Mouse (Mus musculus) stomach, postnatal 0 days (tissue): ENCODE results near the gene Mcoln1. TPM values are rescaled to one million over a fixed set of nuclear protein-coding genes. Genes with fewer than 3 reads are reported as not detected.

Source experiments
- ATAC-seq: fragments of 200-750 bp; cut with Nextera tagmentation; 2 replicates; pipeline ENCODE4 v1.8.0; 2017; ENCODE audit not compliant: low FRiP score, low TSS enrichment
- DNase-seq: peaks from one replicate; pipeline ENCODE4 v3.0.0-alpha.2; 2016; ENCODE audit warnings: low spot score
- H3K27ac ChIP-seq: fragments of 300-500 bp; sonication (generic); replicated peaks from 2 replicates; pipeline ENCODE4 v1.5.1; 2014; ENCODE audit warnings: mild to moderate bottlenecking, control low read depth
- H3K27me3 ChIP-seq: fragments of 300-500 bp; sonication (generic); 2 replicates; pipeline ENCODE4 v1.6.1; 2014; ENCODE audit warnings: low read length; ENCODE audit not compliant: control insufficient read depth, insufficient read depth
- H3K36me3 ChIP-seq: fragments of 300-500 bp; sonication (generic); 2 replicates; pipeline ENCODE4 v1.6.1; 2014; ENCODE audit warnings: low read length, mixed read lengths; ENCODE audit not compliant: control insufficient read depth, insufficient read depth
- H3K4me1 ChIP-seq: fragments of 300-500 bp; sonication (generic); replicated peaks from 2 replicates; pipeline ENCODE4 v1.6.1; 2014; ENCODE audit warnings: antibody characterized with exemption; ENCODE audit not compliant: control insufficient read depth, insufficient read depth
- H3K4me2 ChIP-seq: fragments of 300-500 bp; sonication (generic); replicated peaks from 2 replicates; pipeline ENCODE4 v1.6.1; 2014; ENCODE audit warnings: low read depth, mild to moderate bottlenecking, control low read depth, moderate library complexity
- H3K4me3 ChIP-seq: fragments of 300-500 bp; sonication (generic); 2 replicates; pipeline ENCODE4 v1.5.1; 2014; ENCODE audit warnings: low read depth, low read length, control low read depth
- H3K9ac ChIP-seq: fragments of 300-500 bp; sonication (generic); 2 replicates; pipeline ENCODE4 v1.6.1; 2014; ENCODE audit warnings: mild to moderate bottlenecking, low read length, control low read depth, mixed read lengths
- H3K9me3 ChIP-seq: fragments of 300-500 bp; sonication (generic); 2 replicates; pipeline ENCODE4 v1.6.1; 2016; ENCODE audit warnings: low read length; ENCODE audit not compliant: control insufficient read depth
- CTCF ChIP-seq: IDR thresholded peaks from 2 replicates; pipeline ENCODE4 v1.5.1; 2016; ENCODE audit warnings: antibody characterized with exemption, low read depth, mild to moderate bottlenecking, moderate library complexity
- EP300 ChIP-seq: optimal IDR thresholded peaks from 2 replicates; pipeline ENCODE3; 2016; ENCODE audit warnings: antibody characterized with exemption
- WGBS: fragments of 180-500 bp; shearing (Covaris S2); extraction: QIAGEN DNeasy Blood & Tissue Kit; methylation state at CpG from one replicate; pipeline ENCODE4 v1.1.7; 2014; 5-methylcytosine and 5-hydroxymethylcytosine counted together
- polyA plus RNA-seq: library from polyadenylated mRNA; unstranded; fragments of >200 nt; fragmentation: Nextera tagmentation; extraction: Ambion mirVana; gene quantifications from 2 replicates; pipeline ENCODE4 v1.2.1, GENCODE M21; 2015

The Mcoln1 gene
- polyA plus RNA-seq, 1 experiment from 2014 or later = 24.7 TPM

DNA sequence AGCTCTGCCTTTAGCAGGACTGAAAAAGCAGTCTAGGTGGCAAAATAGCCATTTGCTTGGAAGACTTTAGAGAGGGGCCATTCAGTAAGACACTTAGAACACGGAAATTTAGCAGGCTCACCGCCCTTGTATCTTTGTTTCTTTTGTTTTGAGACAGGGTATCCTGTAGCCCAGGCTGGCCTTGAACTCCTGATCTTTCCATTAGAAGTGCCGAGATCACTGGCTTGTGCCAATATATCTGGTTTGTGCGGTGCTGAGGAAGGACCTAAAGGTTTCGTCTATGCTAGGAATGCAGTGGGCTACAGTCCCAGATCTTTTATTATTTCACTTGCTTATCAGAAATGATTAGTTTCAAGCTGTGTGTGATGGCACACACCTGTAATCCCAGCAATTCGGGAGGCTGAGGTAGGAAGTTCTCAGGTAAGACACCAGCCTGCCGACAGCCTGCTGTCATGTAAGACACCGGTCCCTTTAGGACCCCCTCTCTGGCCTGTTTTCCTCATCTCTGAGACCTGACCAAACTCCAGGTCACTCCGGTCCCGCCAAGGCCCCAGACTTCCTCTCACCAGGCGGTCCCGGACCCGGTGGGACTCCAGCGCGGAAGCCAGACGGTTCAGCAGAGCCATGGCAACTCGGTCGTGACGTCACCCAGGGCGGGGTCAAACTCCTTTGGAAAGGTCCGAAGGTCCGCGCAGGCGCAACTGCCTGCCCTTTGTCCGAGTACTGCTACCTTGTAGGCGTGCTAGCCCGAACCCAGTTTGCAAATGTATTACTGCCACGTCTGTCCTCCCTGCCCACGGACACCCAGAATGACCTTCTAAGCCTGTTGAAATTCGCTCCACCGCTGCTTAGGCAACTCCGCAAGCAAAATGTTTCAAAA is 33.0 kb upstream of the Mcoln1 start, which contains the start of gene Pex11g:
Gene Pex11g (minus strand): TSS at position 675 of the 880 bp plus-strand sequence.
- Histone ChIP-seq H3K4me3 (peak within 1 kb of the TSS; percentile 49), H3K27me3 (no peaks in the 10 kb centered on the region), H3K9ac (peak within 1 kb of the TSS; percentile 70), H3K9me3 (no peaks in the 10 kb centered on the region), H3K4me2 (peak within 1 kb of the TSS; percentile 73), H3K4me1 (no peaks in the 10 kb centered on the region), H3K27ac (peak within 1 kb of the TSS; percentile 80), H3K36me3 (no peaks in the 10 kb centered on the region)
- 5% methylated on average over 32 of the region's 32 CpGs for WGBS
- ATAC-seq = peak; percentile 98
- DNase-seq = peak; percentile 99
- no peak for TF ChIP-seq CTCF
- TF ChIP-seq EP300 = no peak

DNA sequence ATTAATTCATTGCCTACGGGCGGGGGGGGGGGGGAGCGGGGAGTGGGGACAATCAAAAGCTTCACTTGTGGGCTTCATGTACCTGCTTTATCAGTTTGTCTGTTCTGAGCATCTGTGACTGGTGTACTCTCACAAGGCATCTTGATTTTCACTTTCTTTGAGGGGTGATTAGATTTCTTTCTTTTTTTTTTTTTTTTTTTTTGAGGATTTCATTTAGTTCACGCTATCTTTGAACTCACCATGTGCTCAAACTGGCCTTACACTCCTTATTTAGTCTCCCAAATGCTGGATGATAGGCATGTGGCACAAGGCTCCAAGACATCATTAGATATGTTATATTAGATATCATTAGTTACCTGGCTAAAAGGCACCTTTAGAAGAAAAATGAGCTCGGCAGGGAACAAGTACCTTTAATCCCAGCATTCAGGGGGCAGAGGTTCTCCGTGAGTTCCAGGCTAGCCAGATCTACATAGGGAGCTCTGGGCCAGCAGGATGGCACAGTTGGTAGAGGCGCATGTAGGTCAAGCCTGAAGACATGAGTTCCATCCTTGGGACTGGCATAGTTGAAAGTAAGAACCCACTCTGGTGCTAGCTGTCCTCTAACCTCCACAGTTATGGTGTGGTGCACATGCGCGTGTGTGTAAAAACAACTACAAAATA is 32.2 kb upstream of the Mcoln1 start:
- WGBS = 52% methylated on average over 9 of the region's 9 CpGs
- peak overlapping the region; percentile 80 for H3K27ac ChIP-seq
- H3K4me3 ChIP-seq = peak overlapping the region; percentile 49
- H3K4me1 ChIP-seq = no peaks in the 10 kb centered on the region
- H3K36me3 ChIP-seq = no peaks in the 10 kb centered on the region
- DNase-seq (peak; percentile 14), ATAC-seq (no peak)
- no peaks in the 10 kb centered on the region for H3K9me3 ChIP-seq
- no peaks in the 10 kb centered on the region for H3K27me3 ChIP-seq
- TF ChIP-seq EP300 (no peak), CTCF (no peak)
- peak overlapping the region; percentile 70 for H3K9ac ChIP-seq
- peak overlapping the region; percentile 73 for H3K4me2 ChIP-seq

DNA sequence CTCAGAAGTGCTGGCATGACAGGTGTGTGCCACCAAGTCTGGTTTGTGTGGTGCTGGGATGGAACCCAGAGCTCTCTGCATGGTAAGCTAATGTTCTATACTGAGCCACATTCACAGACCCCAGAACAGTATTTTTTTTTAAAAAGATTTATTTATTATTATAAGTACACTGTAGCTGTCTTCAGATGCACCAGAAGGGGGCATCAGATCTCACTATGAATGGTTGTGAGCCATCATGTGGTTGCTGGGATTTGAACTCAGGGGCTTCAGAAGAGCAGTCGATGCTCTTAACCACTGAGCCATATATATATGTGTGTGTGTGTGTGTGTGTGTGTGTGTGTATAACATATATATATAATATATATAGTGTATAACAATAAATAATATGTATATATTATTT is 31.4 kb upstream of the Mcoln1 start:
- Histone ChIP-seq H3K27ac (no peak overlapping the region), H3K9ac (no peak overlapping the region)
- no peak for ATAC-seq

GRCm38 (mm10) chr8:3470562-3470961 is 29.7 kb upstream of the Mcoln1 start, which contains the start of gene Tex45:
Gene Tex45 (plus strand): TSS chr8:3470862.
- Histone ChIP-seq H3K9ac (no peak within 1 kb of the TSS), H3K4me2 (no peak within 1 kb of the TSS), H3K9me3 (no peaks in the 10 kb centered on the region), H3K4me3 (no peak within 1 kb of the TSS), H3K27me3 (no peaks in the 10 kb centered on the region), H3K4me1 (no peaks in the 10 kb centered on the region), H3K27ac (no peak within 1 kb of the TSS), H3K36me3 (no peaks in the 10 kb centered on the region)
- ATAC-seq (no peak), DNase-seq (no peak)
- no peak for TF ChIP-seq EP300
- TF ChIP-seq CTCF = no peak

More for the DNA sequence above, 31.4 kb upstream of the Mcoln1 start:
- peak; percentile 11 for DNase-seq
- 96% methylated on average over 1 of the region's 1 CpGs for WGBS
- peak; percentile 43 for TF ChIP-seq CTCF
- TF ChIP-seq EP300 = no peak
- H3K4me3 ChIP-seq = no peak overlapping the region
- no peaks in the 10 kb centered on the region for H3K36me3 ChIP-seq
- no peaks in the 10 kb centered on the region for H3K4me1 ChIP-seq
- no peaks in the 10 kb centered on the region for H3K27me3 ChIP-seq
- no peak overlapping the region for H3K4me2 ChIP-seq
- no peaks in the 10 kb centered on the region for H3K9me3 ChIP-seq

- no peak overlapping the region; the same call in 1 of the 2 replicates for H3K9ac ChIP-seq
- no peak overlapping the region for H3K27ac ChIP-seq
- H3K9me3 ChIP-seq = no peaks in the 10 kb centered on the region
- H3K4me2 ChIP-seq = peak overlapping the region; percentile 36; the same call in 1 of the 2 replicates
- H3K36me3 ChIP-seq = no peaks in the 10 kb centered on the region
- no peak for TF ChIP-seq EP300
- no peak for TF ChIP-seq CTCF
- ATAC-seq (peak; percentile 27; the same call in 1 of the 2 replicates), DNase-seq (peak; percentile 13)
- 30% methylated on average over 37 of the region's 37 CpGs for WGBS
- H3K4me1 ChIP-seq = no peaks in the 10 kb centered on the region
- H3K27me3 ChIP-seq = no peaks in the 10 kb centered on the region
- H3K4me3 ChIP-seq = peak overlapping the region; percentile 4; the same call in 1 of the 2 replicates
Observed at GRCm38 (mm10) chr8:3475715-3476429, 24.4 kb upstream of the Mcoln1 start.
